Mouse (Mus musculus) layer of hippocampus, postnatal 25 days (tissue): ENCODE measurements around the gene Mical3. TPM values are rescaled to one million over a fixed set of nuclear protein-coding genes. Genes with fewer than 3 reads are reported as not detected.
A peak's percentile ranks its signal among the peaks of the same experiment; 100 is the strongest.
"Not testable (repeated sequence)": the region's sequence is repeated elsewhere in the genome, so short reads cannot be mapped to it uniquely, and the experiment has no call there.

Experiments used
- DNase-seq, 2 experiments: peaks; one replicate each; pipeline ENCODE4 v3.0.0; 2022; ENCODE audit warnings: mixed read lengths in 2 of 2, low spot score in 1 of 2; ENCODE audit errors: extremely low spot score in 1 of 2
- total RNA-seq, 2 experiments: library from RNA; stranded (reverse); gene quantifications; 2 replicates each; pipeline ENCODE4 v1.2.3; 2021

Mical3 gene
- total RNA-seq, 2 experiments from 2014 or later: 75.0 to 88.0 TPM

DNA sequence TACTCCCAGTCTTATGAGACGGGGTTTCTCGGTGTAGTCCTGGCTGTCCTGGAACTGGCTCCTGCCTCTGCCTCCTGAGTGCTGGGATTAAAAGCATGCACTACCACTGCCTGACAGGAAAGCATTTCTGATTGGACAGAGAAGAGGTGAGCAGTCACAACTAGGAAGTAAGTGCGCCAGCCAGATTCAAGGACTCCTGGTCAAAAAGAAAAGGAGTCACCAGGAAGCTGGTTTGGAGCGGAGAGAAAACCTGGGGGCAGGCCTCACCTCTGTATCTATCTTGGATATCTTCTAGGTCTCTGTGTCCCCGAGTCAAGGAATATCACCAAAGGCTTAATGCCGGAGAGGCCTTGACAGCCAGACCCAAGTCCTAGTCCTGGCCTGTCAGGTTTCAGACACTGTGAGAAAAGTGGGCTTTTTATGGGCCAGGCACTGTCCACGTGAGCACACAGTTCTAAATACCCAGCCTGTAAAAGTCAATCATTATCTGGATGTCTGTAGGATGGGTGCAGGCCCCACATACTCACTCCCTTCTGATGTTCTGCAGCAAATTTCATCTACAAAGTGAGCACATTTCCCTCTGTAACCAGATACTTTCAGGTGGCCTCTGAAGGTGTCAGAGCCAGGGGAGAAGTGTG is 190.2 kb downstream of the Mical3 start:
- no peak for DNase-seq

DNA sequence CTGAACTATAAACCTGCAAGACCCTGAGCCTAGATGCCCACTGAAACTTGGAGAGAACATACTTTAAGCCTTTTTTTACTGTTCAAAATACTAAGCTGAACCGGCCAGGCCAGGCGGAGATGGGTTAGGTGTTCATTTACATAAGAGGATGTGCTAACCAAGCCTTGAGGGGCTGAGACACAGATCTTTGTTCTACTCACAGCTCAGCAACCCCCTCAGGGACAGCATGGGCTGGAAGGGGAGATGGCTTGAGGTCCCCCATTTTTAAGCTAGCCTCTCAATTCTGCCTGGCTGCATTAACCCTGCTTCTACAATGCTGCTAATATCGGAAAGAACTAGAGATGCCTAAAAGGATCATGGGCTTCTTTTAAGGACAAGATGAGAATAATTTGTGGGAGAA is 191.0 kb downstream of the Mical3 start:
- no peak for DNase-seq

DNA sequence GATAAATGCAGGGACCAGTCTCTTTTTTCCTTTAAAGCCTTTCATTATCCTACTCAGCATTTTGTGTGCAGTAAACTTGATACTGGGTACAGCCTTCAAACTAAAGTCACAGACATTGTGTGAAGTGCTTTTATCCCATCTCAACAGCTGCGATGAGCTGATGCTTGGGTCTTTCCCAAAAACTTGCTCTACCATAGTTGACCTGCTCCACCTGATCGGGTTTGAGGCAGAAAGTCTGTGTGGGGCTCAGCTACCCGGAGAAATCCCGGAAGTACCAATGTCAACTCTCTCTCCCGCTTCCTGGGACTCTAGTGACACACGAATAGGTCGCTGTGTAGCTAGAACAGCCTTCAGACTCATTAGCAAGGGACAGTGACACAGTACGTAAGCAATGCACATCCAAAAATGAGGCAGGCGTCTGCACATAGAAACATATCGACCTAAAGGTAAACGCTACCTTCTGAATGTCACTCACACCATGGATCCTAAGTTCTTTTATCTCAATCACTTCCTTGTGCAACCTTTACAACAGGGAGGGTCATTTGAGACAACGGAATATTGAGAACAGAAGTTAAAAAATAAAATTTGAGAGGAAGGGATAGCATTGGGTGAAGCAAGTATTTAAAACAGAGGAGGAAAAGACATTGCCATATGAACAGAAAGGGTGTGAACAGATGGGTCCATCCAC is 191.9 kb downstream of the Mical3 start:
- DNase-seq: no peak

DNA sequence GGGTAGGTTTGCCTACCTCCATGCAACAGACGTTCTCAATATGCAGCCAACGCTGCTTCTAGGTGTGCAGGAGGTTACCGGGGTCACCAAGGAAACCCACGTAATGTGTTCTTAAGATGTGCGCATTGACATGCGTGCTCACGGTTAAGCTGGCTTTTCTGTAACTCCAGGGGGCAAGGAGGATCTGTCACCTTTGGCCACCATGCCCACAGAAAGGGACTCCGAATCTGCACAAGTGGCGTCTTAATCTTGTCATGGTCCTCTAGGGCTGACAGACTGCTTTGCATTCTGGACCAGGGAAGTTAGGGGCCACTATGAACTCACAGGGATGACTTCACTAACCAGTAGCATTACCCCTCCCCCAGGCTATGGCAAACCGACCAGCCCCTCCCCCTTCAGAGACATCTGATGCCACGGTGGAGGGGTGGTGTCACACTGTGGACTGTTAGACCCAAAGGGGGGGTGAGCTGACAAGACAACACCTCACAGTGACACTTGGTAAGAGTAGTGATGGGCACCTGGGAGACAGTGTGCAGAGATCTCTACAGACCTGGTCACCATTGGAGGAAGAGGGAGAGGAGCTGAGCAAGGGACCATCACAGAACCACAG is 192.7 kb downstream of the Mical3 start:
- DNase-seq: no peak

DNA sequence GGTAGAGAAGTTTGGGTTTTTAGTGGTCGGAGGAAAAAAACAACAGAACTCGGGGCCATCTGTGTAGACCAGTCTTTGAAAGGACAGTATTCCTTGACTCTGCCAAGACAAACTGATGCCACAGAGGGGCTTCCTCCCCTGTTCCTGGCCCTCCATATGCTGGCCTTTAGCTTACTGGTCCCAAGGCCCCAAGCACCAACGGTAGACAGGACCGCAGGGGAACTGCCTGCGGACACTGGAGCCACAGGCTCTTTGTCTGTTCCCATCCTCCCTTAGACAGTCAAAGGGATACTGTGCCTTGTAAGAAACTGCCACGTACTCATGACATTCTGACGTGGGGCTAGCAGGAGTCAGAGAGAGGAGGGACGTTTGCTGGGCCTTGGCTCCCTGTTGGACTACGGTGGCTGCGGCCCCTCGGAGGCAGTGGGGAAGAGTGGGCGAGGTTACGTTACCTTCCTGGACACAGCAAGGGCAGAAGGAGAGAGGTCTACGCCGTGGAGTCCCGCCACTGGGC is 193.6 kb downstream of the Mical3 start:
- no peak for DNase-seq

DNA sequence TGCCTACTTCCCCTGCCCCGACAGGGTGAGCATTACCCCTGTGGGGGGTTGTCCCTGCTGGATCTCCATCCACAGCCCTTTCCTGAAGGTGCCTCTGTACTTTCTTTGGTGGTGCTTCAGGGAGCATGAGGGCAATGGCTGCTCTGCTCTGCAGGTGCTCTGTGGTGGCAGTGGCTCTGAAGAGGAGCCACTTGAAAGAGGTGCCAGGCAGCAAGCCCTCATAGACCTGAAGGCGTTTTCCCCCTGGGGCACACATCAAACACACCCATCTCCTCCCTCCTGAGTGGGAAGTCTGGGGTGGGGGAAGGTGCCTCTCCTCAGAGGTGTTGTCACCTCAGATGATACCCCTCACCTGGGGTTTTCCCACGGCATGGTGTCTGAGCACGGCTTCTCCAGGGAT is 196.6 kb downstream of the Mical3 start:
- DNase-seq: no peak

DNA sequence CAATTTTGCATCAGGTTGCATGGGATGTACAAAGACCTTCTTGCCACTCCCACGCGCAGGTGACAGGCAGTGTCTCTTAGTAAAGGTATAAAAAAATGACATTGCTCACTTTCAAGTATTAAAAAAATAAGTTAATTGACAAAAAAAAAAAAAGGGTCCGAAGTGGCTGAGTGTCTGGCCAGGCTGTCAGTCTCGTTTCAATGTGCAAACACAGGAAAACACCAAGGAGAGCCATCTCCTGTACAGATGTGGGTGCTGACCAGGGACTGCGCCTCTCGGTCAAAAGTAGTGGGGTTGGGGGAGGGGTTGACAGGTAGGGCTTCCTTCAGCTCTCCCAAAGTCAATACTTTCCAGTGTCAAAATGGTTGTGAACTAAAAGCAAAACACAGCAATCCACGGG is 197.1 kb downstream of the Mical3 start:
- DNase-seq: no peak

DNA sequence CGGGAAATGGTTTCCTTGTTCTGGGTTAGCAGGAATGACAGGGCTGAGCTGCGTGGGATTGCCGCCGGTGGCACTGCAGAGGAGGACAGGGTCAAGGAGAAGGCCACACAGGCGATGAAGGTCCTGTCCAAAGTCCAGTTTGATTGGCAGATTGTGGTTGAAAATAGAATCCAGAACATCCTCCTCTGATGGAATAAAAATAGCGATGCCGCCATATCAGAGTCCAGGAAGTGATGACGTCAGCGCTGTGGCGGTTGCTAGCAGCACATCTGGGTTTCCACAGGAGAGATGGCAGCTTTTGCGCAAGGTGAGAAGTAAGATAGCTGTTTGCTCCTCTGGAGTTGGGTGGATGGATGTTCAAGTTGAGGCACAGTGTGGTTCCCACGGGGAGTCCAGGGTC is 198.2 kb downstream of the Mical3 start:
- no peak for DNase-seq

DNA sequence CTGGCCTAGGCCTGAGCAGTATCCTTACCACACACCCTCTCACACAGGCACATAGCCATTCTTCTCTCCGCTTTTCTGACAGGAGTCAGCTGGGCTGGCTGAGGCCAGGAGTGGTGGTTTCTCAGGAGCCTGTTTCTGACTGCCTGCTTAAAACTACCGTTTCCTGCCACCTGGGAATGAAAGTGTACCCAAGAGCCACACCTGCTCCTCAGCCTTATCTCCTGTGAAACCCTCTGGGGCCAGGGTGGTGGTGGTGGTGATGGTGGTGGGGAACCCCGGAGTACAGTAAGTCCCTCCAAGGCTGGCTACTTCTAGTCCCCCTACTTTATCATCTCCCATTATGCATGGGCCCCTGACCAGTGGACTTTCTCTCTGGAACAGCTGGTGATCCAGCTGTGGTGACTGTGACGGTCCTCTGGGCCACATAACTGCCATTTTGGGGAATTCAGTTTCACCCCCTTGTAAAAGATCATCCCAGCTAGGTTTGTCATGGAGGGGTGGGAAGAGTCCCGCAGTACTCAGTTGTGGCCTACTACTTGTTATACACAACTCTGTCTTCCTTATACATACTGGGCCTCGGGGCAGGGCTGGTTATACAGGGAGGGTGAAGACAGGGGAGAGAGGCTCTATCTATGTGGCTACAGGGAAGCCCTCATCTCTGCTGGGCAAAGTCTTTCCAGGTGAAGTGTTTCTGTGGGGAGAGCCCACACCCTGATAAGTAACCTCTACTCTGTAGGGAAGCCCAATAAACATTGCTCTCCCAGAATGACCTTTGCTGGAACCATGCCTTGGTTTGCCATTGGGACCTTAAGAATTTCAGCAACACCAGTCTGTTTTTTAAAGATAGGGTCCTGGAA is 200.1 kb downstream of the Mical3 start:
- no peak for DNase-seq

DNA sequence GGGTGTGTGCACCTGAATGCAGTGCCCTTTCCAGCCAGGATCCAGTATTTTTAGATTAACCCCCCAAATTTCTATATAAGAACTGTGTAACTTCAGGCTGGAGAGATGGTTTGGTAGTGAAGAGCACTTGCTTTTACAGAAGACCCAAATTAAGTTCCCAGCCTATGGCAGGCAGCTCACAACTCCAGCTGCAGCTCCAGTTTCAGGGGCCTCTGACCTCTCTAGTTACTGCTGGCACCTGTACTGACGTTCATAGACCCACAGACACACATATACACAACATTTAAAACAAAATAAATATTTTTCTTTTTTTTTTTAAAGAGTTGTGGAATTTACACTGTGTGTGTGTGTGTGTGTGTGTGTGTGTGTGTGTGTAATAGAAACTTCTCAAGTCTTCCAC is 201.4 kb downstream of the Mical3 start:
- no peak for DNase-seq

DNA sequence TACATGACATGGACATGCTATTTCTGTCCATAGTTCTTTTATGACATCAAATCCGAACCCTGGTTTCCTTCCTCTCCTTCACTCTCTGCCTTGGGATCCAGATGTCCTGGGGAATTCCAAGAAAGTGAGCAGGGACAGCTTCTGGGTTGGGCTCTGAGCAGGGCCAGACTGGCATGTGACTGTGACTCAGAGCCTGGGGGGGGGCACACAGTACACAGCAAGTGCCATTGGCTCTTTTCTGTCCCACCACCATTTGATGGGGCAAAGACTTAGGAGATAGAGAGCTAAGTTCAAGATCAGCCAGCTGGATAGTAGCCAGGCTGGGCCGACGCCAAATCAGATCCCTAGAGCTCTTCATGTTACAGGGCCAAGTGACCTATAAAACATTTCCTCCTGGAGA is 203.0 kb downstream of the Mical3 start:
- DNase-seq: no peak

DNA sequence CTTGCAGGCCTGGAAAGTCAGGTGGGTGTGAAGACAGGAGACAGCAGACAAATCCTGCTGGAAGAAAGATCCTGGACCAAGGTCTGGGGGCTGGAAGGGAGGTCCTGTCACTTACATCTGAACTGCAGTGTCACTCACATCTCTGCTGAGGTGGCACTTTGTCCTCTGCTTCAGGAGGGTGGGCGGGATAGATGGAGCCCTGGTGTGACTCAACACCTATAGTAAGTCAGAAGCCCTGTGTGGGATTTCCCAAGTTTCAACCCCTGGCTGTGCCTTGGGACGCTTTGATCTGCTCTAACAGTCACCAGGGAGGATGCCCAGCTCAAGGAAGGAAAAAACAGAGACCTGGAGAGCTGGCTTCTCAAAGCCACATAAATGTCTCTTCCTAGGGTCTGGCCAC is 203.9 kb downstream of the Mical3 start:
- DNase-seq: no peak

DNA sequence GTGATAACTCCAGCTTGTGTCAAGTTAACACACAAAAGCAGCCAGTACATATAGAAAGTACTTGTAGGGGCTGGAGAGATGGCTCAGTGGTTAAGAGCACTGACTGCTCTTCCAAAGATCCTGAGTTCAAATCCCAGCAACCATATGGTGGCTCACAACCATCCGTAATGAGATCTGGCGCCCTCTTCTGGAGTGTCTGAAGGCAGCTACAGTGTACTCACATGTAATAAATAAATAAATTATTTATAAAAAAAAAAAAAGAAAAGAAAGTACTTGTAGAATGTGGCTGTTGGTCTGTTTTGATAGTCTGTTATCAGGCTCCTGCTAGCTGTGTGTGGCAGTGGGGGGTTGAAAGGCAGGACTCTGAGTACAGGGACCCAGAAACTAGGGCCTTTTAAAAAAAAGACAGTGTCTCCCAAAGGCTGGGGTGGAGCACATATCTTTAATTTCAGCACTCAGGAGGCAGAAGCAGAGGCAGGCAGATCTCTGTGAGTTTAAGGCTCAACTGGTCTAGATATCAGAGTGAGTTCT is 205.9 kb downstream of the Mical3 start:
- not testable (repeated sequence) for DNase-seq

DNA sequence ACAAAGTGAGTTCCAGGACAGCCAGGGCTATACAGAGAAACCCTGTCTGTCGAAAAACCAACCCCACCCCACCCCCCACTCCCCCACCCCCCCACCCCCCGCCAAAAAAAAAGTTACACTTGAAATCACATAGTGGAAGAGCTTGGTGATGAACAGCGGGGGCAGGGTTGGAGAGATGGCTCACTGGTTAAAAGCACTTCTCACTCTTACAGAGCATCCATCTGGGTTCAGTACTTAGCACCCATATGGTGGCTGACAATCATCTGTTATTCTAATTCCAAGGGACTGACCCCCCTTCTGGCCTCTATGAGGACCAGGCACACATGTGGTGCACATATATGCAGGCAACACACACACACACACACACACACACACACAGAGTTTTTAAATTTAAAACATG is 212.8 kb downstream of the Mical3 start:
- no peak for DNase-seq

DNA sequence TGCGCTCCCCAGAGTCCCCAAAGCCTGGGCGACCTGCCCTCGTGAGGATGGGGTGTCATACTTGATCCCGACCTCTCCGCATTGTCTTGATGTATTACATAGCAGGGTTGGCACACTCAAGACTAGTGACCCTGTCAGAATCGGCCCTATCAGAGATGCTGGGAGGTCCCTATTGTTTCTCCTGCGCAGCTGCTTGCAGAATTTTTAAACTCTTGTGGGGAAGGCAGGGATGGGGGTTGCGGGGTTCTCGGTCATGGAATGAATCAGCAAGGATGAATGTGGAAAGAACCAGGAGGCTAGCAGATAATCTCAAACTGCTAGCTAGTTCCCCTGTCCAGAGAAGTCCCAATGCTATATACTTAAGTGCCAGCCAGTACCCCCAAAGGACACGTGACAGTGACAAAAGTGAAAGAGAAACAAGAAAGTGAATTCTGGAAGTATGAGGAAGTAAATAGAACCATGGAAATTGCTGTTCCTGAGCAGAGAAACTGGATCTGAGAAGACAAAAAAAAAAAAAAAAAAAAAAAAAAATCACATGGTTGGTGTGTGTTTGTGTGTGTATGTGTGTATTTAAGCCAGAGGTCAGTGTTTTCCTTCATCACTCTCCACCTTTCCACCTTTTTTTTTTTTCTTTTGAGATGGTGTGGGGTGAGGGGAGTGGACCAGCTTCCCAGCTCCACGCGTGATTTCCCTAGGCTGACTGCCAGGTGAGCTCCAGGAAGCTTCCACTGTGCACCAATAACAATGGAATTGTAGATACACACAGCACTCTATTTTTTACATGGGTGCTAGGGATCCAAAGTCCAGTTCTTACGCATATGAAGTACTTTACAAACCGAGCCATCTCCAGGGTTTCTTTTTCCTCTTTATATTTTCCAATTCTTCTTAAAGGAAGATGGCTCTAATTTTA is 213.6 kb downstream of the Mical3 start:
- not testable (repeated sequence) for DNase-seq

DNA sequence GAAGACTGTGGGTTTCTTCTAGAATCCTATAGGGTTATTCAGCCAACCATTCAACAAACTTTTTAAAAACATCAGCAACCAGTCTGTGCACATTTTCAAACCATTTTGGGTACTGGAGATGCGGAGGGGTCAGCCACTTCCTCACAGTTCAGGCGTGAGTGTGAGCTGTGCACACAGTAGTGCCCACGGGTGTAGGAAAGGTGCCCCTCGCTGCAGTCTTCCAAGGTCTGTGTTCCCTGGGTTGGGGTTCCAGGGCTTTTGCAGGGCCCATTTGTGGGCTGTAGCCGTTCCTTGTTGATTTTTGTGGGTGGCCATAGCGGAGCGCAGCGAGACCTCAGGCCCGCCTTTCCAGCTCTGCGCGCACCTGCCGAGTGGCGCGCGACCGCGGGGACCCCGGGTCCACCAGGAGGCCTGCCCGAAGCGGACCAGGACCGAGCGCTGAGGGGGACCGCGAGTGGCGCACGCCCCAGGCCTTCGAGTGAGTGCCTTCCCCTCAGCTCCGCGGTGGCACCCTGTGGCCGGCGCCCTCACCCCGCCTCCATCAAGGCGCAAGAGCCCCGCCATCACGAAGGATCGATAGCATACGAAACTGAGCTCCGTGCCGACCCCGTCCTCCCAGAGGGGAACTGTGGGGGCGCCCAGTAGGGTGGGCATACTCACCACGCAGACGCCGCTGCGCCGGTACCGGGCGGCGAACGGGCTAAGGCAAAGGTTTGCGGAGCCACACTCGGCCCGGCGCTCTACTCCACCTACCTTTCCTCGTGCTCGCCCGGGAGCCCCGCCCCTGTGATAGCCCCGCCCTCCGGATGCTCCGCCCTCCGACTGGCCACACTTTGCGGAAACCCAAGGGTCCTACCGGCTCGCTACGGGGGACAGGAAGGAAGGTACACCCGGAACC is 214.5 kb downstream of the Mical3 start, which contains the start of gene Bid:
Gene Bid (minus strand): TSS at position 780 of the 898 bp plus-strand sequence.
- peak; percentile 66 to 67 for DNase-seq

DNA sequence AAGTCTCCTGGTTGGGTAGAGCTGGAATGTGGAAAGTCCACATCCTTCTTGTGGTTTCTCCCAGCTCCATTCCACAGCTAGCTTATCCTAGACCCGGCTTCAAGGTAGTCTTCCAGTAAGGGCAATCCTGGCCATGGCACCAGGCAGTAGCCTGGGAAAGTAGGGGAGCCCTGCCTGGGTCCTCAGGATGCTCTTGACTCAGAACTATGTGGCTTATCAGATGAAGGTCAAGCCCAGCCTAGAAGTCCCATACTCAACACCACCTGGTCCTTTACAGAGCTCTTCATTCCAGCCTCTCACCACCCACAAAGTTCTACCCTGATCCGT is 215.2 kb downstream of the Mical3 start:
- DNase-seq: no peak

DNA sequence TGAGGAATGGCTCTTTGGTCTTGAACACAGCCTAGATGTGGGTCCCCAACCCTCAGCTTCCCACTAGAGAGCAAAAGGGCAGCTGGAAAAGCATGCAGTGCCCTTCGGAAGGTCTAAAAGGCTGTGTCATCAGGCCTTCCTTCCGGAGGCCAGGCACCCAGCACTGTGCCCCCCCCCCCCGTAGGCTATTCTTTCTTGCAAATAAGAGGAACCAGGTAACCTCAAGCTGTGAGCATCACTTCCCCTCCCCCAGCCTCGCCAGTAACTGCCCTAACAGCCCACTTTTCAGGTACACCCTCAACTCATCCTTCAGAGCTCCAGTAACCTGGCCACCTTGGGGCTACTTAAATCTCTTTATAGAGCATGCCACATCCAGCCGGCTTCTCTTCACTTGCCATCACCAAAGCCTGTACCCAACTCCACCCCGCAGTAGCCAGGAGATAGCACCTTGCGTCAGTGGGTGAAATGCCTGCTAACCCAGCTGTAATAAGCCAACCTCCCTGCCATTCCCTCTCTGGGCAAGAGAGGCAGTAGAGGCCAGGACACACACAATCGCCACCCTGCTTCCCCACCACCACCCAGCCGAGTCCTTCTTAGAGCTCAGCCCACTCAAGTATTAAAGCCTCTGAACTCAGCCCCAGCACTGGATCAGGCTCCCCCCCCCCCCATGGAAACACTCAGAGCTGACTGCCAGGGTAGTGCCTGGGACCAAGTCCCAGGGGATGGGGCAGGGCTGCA is 215.7 kb downstream of the Mical3 start:
- no peak for DNase-seq
